Mouse (Mus musculus): ENCODE results near the gene Tmem109.

The Tmem109 gene

DNA sequence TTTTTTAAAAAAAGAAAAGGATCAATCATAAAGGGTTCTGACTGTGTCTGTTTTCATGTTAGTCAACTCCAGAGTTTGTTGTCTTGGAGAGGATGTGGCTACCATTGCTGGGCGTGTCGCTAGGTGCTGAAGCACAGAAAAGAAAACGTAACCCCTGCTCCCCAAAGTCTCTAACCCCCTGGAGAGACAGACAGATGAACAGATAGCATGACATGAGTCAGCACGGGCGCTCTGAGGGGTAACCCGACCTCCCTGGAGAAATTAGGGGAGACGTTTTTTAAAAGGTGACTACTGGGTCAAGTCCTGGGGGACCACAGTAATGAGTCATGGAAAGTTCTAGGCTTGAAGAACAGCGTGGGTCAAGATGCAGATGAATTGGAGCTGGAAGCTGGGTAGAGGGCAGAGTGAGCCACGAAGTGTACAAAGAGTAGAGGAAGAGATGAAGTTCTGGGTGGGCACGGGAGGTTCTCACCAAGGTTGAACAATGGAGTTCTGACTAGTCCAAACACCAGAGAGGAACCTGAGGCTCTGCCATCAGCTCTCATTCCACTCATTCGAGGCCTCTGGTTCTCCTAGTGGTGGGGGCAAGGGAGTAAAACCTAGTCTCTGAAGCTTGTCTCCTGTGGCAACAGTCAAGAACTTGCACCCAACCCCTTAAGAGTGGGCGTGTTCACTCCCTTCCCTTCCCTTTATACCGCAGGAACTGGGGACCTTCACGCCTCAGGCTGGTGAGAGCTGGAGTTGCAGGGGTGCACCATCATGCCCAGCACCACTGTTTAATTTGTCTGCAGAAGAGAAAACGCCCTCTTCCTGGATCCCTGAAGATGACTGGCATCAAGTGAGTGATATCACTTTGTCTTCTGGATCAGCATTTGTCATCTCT, 42.5 kb downstream of the Tmem109 start, which contains the start of gene Slc15a3:
Slc15a3 (plus strand) TSS at position 718 of the 883 bp plus-strand sequence.
- no peak for DNase-seq

DNA sequence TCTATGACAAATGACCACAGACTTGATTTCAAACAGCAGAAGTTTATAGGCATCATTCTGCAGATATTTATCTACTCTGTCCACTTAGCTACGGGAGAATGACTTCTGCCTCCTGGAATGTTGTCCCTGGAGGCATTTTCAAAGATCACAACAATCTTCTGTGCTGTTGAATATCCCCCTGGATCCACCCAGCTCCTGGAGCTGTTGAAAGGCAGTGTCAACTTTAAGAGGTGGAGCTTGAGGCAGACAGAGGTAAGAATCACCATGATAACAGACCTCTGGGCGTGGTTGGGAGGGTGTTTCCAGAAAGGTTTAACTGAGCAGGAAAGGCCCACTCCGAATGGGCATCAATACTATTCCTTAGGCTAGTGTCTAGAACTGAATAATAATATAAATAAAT, 46.1 kb downstream of the Tmem109 start:
- no peak for DNase-seq

DNA sequence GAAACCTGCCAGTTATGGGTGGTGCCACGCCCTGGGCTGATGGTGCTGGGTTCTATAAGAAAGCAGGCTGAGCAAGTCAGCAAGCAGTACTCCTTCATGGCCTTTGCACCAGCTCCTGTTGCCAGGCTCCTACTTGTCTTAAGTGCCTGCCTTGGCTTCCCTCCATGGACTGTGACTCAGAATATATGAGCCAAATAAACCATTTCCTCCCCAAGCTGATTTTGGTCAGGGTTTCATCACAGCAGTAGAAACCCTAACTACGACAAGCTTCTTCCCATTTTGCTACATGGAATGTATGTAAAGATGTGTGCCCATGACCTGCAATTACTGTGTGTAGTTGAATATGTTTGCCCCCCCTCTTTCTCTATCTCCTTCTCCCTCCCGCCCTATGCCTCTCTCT, 48.2 kb downstream of the Tmem109 start:
- DNase-seq = no peak

DNA sequence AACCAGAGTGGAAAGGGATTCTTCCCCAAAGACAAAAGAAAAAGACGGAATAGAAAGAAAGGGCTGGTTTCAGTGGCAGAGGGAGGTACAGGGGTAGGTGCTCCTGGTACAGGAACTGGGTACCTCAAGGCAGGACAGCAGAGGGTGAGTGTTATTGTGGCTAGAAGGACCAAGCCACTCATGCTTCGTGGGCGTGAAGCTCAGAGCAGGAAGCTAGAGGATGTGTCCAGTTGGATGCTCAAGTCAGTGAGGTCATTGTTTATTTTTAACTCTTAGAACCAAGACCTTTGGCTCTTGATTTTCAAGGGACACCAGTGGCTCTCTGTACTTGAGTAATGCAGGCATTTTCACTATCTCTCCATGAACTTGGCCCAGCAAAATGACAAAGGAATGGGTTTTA, 49.8 kb downstream of the Tmem109 start:
- DNase-seq = no peak

DNA sequence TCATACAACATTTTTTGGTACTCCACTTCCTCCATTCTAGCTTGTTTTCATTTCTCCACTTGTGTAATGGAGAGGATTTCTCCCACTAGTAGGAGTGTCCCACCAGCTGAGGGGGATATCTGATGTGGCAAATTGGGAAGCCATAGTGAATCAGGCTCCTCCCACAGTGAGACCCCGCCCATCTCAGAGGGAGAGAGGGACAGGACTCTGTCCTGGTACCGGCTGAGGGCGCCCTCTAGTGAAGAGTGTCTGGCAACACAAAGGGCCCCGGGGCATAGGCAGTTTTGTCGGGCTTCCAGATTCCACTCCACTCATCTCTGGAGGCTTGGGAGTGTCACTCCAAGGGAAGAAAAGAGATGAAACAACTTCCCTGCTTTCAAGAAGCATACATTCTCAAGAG, 50.4 kb downstream of the Tmem109 start:
- peak; percentile 68 to 74 for DNase-seq

DNA sequence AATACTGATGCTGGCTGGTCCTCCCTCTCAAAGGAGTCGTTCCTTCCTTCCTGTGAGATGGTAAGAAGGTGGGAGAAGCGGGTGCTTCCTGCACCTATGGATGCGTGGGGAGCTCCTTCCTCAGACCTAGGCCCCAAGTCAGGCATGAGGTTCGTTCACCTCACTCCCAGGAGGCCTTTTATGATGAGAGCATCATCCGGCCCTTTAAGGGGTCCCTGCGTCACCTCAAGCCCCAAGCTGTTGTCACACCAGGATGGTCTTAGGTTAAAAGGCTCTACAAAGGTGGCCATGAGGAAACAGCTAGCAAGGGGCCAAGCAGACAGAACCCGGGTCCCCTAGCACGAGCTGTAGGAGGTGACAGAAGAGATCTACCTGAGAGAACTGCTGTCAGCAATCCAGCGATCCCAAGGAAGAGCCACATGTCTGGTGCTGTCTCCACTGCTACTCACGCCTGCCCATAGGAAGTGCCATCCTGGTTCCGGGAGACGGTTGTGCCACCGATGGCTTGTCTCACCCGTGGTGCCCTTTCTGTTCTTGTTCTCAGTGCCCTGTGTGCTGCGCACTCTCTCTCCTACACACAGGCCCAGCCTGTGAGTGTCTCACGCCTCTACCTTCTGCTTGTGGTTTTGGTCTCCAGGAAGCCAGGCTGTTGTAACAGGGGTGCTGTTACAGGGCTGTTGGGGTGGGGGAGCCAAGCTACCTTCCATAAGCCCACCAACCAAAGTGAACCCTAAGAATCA, 52.2 kb downstream of the Tmem109 start, which contains the start of gene Cd6:
Cd6 (minus strand) TSS at position 623 of the 740 bp plus-strand sequence.
- DNase-seq = no peak

DNA sequence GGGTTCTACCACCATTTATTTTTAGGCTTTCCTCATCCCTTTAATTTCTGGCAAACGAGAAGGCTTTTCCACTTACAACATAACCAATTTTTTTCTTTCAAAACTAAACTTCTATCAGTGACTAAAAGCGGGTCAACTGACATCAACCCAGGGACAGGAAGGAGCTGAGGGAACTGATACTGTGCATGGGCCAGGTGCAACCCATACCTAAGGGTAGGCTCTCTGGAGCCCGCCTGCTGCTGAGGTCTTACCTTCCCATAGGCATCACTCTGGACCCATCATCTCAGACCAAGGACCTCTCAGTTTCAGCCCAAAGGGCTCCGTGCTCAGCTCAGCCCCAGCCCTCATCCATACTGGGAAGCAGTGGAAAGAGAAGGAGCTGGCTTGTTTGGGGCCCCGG, 53.5 kb downstream of the Tmem109 start:
- no peak for DNase-seq

DNA sequence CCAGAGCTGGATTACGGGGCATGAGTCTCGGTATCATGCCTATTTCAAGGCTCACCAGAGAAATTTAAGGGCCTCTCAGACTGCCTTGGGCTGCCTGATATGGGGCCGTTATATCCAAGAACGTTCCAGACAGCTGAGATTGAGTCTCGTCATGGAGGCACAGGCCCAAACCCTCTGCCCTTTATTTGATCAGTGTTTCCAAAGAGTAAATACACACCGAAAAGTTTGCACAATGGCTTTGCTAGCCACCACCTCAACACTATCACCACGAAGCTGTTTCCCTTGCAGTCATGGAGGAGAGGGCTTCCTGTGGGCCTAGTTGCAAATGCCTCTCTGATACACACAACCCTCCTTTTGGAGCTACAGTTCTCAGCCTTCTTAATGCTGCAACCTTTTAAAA, 57.7 kb downstream of the Tmem109 start:
- DNase-seq = no peak

DNA sequence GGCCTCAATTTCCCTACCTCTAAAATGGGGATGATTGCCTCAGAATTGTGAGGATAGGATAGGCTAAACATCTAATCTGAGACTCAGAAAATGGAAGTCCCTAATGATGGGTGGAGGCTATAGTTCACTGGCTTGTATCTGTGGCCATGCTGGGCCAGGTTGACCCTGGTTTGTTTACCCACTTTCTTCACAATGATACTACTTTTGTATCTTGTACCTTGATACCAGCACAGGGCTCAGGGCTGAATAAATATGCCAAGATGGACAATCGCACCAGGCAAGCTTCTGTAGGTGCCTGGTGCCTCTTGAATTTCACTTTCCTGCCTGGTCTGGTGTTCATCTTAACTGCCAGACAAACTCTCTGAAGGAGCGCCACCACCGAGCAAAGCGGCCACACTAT, 59.3 kb downstream of the Tmem109 start:
- no peak for DNase-seq

DNA sequence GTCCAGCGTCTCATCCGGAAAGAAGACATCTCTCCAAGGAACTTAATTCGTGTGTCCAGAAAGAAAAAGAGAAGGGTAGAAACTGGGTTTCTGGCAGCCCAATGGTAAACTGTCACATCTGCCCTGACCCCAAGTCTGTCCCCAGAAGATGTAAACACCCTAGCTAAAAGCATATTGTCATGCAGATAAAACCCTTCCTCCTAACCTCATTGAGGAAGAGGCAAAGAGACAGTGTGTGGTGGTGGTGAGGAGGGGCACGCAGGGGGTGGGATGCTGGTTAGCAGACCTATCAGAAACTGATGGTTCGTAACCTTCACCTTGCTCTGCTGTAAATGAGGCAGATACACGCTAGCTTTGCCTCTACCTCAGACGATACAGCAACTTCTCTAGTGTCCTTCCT, 60.5 kb downstream of the Tmem109 start:
- no peak for DNase-seq

Measured in kidney, postnatal 25 days (tissue).